Mouse (Mus musculus) urinary bladder, adult 2 months (tissue): ENCODE measurements around the gene Tomm6. TPM values are rescaled to one million over a fixed set of nuclear protein-coding genes. Genes with fewer than 3 reads are reported as not detected.

Experiments used
- DNase-seq: peaks from one replicate; pipeline ENCODE4 v3.0.0; 2022; ENCODE audit warnings: low spot score
- polyA plus RNA-seq: library from polyadenylated mRNA; depleted of rRNA; stranded (reverse); fragments of >200 nt; gene quantifications from 2 replicates; pipeline ENCODE4 v1.2.3, GENCODE M21; 2012; rRNA removed

Gene Tomm6
- 110 and 111 TPM in 2 replicates for polyA plus RNA-seq

GRCm38 (mm10) chr17:47688344-47688607 lies at the start of gene Tomm6:
TSS of gene Tomm6 (minus strand) at chr17:47688386.
- DNase-seq: no peak

GRCm38 (mm10) chr17:47737271-47738065 lies 49.3 kb upstream of the Tomm6 start:
- DNase-seq: peak; percentile 78

DNA sequence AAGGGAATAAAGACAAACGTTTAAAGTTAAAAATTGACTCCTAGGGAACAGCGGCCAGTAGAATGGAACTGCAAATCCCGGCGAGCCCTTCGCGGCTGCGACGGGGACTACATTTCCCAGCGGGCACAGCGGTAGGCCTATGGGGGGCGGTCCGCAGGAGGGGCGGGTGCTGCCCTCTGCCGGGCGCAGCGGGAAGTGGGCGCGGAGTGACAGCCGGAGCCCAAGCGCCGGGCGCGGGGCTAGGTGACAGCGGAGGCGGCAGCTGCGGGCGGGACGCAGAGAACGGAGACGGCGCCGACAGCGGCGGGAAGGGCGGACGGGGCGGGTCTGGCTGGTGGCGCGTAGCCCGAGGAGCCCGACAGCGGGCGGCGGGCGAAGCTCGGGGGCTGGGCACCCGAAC lies 48.7 kb upstream of the Tomm6 start, which contains the start of gene Tfeb:
Tfeb (plus strand) TSS at position 175 of the 400 bp plus-strand sequence.
- DNase-seq: peak; percentile 98

GRCm38 (mm10) chr17:47735553-47736100 lies 47.4 kb upstream of the Tomm6 start:
- no peak for DNase-seq

DNA sequence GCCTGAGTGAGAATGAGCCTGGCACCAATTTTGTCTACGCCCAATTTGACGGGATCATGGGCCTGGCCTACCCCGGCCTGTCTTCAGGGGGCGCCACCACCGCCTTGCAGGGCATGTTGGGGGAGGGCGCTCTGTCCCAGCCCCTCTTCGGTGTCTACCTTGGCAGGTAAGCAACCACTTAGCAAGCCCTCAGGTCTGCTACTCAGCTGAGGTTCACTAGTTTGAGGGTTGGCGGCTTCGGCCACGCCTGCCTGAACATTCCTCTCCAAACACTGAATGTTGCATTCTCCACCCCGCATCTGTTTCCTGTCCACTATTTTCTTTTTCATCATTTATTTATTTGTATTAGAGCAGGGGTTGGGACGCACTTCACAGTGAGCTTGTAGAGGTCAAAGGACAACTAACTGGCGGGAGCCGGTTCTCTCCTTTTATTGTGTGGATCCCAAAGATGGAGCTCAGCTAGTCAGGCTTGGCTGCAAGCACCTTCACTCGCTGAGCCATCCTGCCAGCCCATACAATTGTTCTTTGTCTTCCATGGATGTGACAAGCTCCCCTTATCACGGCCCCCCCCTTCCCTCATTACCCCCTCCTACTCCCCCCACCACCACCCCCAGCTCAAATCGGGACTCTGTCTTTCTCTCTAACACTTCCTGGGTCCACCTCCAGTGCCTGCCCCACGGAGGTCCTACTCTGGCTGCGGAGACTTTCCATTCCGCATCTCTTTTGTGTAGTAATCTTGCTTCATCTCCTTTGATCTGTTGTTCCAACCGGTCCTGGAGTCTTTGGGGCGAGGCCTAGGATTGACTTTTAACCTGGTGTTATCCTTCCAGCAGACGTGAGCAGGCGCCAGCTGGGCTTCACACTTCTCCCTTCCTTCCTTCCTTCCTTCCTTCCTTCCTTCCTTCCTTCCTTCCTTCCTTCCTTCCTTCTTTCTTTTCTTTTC lies 42.7 kb upstream of the Tomm6 start:
- no peak for DNase-seq

DNA sequence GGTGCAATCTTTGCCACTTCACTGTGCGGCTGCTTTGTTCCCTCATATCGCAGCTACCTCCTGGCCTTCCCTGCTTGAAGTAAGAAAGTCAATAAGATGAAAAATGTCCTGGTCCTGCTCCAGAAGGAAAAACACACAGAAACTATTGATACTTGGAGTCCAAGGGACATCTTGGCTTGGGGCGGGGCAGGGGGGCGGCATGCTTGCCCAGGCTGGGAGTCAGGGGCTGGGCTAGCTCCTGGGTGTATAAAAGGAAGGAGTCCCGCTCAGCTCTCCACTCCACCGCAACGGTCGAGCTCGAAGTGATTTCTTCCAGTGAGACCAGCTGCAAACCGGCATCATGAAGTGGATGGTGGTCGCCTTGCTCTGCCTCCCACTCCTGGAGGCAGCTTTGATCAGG lies 38.4 kb upstream of the Tomm6 start, which contains the start of gene Pgc:
Pgc (plus strand) TSS at position 277 of the 400 bp plus-strand sequence.
- DNase-seq: no peak

DNA sequence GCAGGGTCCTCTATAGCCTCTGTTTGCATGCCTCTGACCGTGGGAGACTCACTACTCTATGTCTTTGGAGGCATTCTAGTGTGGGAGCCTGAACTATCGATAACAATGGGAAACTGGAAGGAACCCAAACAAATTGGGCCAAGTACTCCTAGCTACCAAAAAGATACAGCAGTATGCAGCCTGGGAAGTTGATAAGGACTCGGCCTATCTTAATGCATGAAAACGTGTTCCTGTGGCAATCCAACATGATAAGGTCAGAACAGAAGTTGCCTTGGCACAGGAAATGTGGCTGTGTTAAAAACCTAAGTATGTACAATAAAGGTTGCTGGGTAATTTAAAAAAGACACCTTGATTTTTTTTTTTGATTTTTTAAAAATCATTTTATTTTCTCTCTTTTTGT lies 33.0 kb upstream of the Tomm6 start:
- DNase-seq: no peak

DNA sequence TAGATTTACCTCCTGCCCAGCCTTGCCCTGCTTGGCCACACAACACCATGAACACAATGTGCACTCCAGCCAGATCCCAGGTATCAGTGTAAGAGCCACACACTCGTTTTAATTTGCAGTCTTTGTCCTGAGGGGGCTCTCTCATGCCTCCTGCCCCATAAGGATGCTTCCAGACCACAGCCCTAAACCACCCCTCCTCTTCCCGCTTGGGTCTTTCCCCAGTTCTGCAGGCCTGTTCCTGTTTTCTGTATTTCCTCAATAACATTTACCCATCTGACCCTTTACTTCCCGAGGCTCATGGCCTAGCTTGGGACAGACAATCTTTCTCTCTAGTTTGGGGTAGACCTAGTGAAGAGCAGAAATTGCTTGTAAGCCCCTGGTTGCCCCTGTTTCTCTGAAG lies 26.9 kb upstream of the Tomm6 start:
- no peak for DNase-seq

DNA sequence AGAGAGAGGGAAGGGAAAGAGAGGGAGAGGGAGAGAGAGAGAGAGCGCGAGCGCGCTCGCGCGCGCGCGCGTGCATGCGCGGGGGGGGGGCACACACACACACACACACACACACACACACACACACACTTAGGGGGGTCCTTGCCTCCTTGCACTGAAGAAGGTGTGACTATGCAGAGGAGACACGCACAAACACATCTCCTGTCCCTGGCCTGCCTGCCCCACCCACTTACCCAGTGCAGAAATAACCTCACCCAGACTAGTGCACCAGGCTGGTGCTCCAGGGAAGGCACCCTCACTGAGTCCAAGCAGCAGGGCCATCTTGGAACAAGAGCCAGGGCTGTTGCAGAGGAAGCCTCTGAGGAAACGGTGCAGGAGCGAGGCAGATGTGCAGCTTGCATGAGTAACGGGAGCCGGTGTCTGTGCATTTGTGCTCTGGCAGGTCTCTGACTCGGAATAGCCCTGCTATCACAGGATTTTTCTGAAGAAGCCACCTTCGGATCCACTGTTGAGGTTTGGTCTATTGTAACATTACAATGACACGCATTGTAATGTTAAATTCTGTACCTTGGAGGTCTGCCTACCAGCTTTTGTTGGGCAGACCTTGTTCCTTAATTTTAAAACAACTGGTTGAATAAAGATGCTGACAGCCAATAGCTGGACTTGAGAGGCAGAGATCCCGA lies 24.8 kb upstream of the Tomm6 start:
- no peak for DNase-seq

DNA sequence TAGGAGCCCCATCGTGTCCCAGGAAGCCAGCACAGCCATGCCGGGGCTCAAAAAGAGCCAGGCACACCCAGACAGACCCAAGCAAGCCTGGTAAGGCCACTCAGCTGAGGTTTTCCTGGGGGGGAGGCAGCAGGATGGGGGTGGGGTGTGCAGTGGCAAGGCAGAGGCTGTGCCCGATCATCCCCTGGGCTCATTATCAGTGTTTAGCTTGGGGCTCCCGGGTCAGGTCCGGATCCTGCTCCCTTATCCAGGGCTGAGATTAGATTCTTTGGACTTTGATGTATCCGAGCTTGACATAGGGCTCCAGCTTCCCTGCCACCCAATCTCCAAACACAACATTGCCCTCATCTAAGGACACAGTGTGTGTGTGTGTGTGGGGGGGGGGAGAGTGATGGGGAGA lies 23.7 kb upstream of the Tomm6 start:
- no peak for DNase-seq

- DNase-seq: no peak
Measured at GRCm38 (mm10) chr17:47710036-47710435, 21.9 kb upstream of the Tomm6 start.

- DNase-seq: no peak
Measured at GRCm38 (mm10) chr17:47708972-47709371, 20.8 kb upstream of the Tomm6 start.

GRCm38 (mm10) chr17:47707961-47708360 lies 19.8 kb upstream of the Tomm6 start:
- no peak for DNase-seq

GRCm38 (mm10) chr17:47706196-47706595 lies 18.0 kb upstream of the Tomm6 start:
- no peak for DNase-seq

- DNase-seq: no peak
Measured at GRCm38 (mm10) chr17:47704692-47705091, 16.5 kb upstream of the Tomm6 start.

DNA sequence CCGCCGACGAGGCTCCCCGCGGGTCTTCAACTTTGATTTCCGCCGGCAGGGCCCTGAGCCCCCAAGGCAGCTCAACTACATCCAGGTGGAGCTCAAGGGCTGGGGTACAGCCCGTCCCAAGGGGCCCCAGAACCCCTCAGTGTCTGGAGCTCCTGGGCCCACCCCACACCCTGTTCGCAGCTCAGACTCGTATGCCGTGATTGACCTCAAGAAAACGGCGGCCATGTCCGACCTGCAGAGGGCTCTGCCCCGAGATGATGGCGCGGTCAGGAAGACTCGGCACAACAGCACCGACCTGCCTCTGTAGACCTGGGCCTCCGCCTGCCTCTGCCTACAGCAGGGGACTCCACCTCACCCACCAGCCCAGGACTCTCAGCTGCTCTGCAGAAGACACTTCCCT lies 15.4 kb upstream of the Tomm6 start:
- no peak for DNase-seq

GRCm38 (mm10) chr17:47702548-47703345 lies 14.6 kb upstream of the Tomm6 start:
- DNase-seq: no peak

GRCm38 (mm10) chr17:47701793-47702192 lies 13.6 kb upstream of the Tomm6 start:
- no peak for DNase-seq

GRCm38 (mm10) chr17:47699055-47699454 lies 10.9 kb upstream of the Tomm6 start:
- DNase-seq: no peak

GRCm38 (mm10) chr17:47698156-47698555 lies 10.0 kb upstream of the Tomm6 start:
- DNase-seq: no peak

- DNase-seq: no peak
Measured at GRCm38 (mm10) chr17:47695337-47695710, 7.1 kb upstream of the Tomm6 start.
